Mouse (Mus musculus) cerebellum, adult 18-20 months (tissue): ENCODE results near the gene Foxred1.

Experiments
- DNase-seq, 2 experiments: peaks; one replicate each; pipeline ENCODE4 v3.0.0; 2021

Gene Foxred1

GRCm38 (mm10) chr9:35192983-35193542 is 17.8 kb downstream of the Foxred1 start:
- DNase-seq = no peak

GRCm38 (mm10) chr9:35188700-35189099 is 22.2 kb downstream of the Foxred1 start:
- DNase-seq = peak; percentile 42 to 49

GRCm38 (mm10) chr9:35187351-35187903 is 23.4 kb downstream of the Foxred1 start:
- no peak for DNase-seq

- DNase-seq = no peak
Measured at GRCm38 (mm10) chr9:35186430-35186829, 24.4 kb downstream of the Foxred1 start.

GRCm38 (mm10) chr9:35183359-35183758 is 27.5 kb downstream of the Foxred1 start:
- DNase-seq = no peak

GRCm38 (mm10) chr9:35182832-35183231 is 28.0 kb downstream of the Foxred1 start:
- DNase-seq = no peak

- DNase-seq = no peak
Measured at GRCm38 (mm10) chr9:35176124-35176659, 34.7 kb downstream of the Foxred1 start.

- peak; percentile 95 to 98 for DNase-seq
Measured at GRCm38 (mm10) chr9:35175251-35176123, 35.4 kb downstream of the Foxred1 start, which contains the start of gene Dcps. TSS of gene Dcps (minus strand) at chr9:35176061.

- DNase-seq = no peak
Measured at GRCm38 (mm10) chr9:35173331-35173730, 37.5 kb downstream of the Foxred1 start.

GRCm38 (mm10) chr9:35170071-35170470 is 40.8 kb downstream of the Foxred1 start:
- DNase-seq = no peak

GRCm38 (mm10) chr9:35166798-35167635 is 43.8 kb downstream of the Foxred1 start:
- no peak for DNase-seq

- peak in 1 of 2 experiments; percentile 25 for DNase-seq
Measured at GRCm38 (mm10) chr9:35166144-35166797, 44.6 kb downstream of the Foxred1 start.

- no peak for DNase-seq
Measured at GRCm38 (mm10) chr9:35164142-35164874, 46.5 kb downstream of the Foxred1 start.

- peak; percentile 81 to 83 for DNase-seq
Measured at GRCm38 (mm10) chr9:35163011-35163690, 47.7 kb downstream of the Foxred1 start.

- DNase-seq = no peak
Measured at GRCm38 (mm10) chr9:35161721-35162120, 49.1 kb downstream of the Foxred1 start.

- no peak for DNase-seq
Measured at GRCm38 (mm10) chr9:35160662-35161061, 50.2 kb downstream of the Foxred1 start.

GRCm38 (mm10) chr9:35158477-35158876 is 52.4 kb downstream of the Foxred1 start:
- no peak for DNase-seq

- no peak for DNase-seq
Measured at GRCm38 (mm10) chr9:35156862-35157261, 54.0 kb downstream of the Foxred1 start.

- no peak for DNase-seq
Measured at GRCm38 (mm10) chr9:35156002-35156710, 54.7 kb downstream of the Foxred1 start.
